Mouse (Mus musculus) myocyte (in vitro differentiated cells): ENCODE results near the gene Snrpc. TPM values are rescaled to one million over a fixed set of nuclear protein-coding genes. Genes with fewer than 3 reads are reported as not detected.

Source experiments
- H3K27me3 ChIP-seq: one replicate; pipeline ENCODE4 v1.6.1; 2011; ENCODE audit not compliant: control insufficient read depth, insufficient read depth, insufficient read length
- H3K36me3 ChIP-seq: one replicate; pipeline ENCODE4 v1.6.1; 2011; ENCODE audit not compliant: control insufficient read depth, insufficient read depth
- H3K4me2 ChIP-seq: one replicate; pipeline ENCODE4 v1.6.1; 2011; ENCODE audit warnings: low read depth, control low read depth
- H3K4me3 ChIP-seq: one replicate; pipeline ENCODE4 v1.5.1; 2011; ENCODE audit warnings: mild to moderate bottlenecking, control low read depth, moderate library complexity
- H3K79me2 ChIP-seq: one replicate; pipeline ENCODE4 v1.6.1; 2011; ENCODE audit not compliant: control insufficient read depth, insufficient read depth
- H3ac ChIP-seq: one replicate; pipeline ENCODE4 v1.6.1; 2011; ENCODE audit not compliant: control insufficient read depth, insufficient read length
- CEBPB ChIP-seq: IDR thresholded peaks from 2 replicates; pipeline ENCODE4 v1.6.1; 2011; ENCODE audit warnings: mild to moderate bottlenecking, moderate library complexity; ENCODE audit not compliant: poor library complexity, insufficient read depth, severe bottlenecking
- E2F4 ChIP-seq: IDR thresholded peaks from one replicate; pipeline ENCODE4 v1.6.1; 2011; ENCODE audit warnings: mild to moderate bottlenecking, control low read depth, moderate library complexity; ENCODE audit not compliant: insufficient read depth
- MAX ChIP-seq: IDR thresholded peaks from one replicate; pipeline ENCODE4 v1.6.1; 2011; ENCODE audit warnings: low read depth, mild to moderate bottlenecking, control low read depth
- MYOD1 ChIP-seq, 3 experiments: IDR thresholded peaks; one replicate each; pipeline ENCODE4 v1.6.1; 2011; ENCODE audit warnings: control low read depth in 2 of 3, low read depth in 2 of 3, mild to moderate bottlenecking in 2 of 3, moderate library complexity in 1 of 3; ENCODE audit not compliant: insufficient read length in 2 of 3, control insufficient read depth in 1 of 3
- MYOG ChIP-seq, 3 experiments: IDR thresholded peaks; one replicate each; pipeline ENCODE4 v1.6.1; 2011; ENCODE audit warnings: control low read depth in 2 of 3, low read depth in 2 of 3, mild to moderate bottlenecking in 2 of 3; ENCODE audit not compliant: insufficient read length in 2 of 3, control insufficient read depth in 1 of 3, insufficient read depth in 1 of 3
- POLR2A ChIP-seq: IDR thresholded peaks from one replicate; pipeline ENCODE4 v1.6.1; 2011; ENCODE audit warnings: low read depth, mild to moderate bottlenecking, control low read depth, moderate library complexity; ENCODE audit not compliant: insufficient read length
- POLR2AphosphoS2 ChIP-seq: IDR thresholded peaks from one replicate; pipeline ENCODE4 v1.6.1; 2011; ENCODE audit warnings: low read depth, control low read depth; ENCODE audit not compliant: insufficient read length
- REST ChIP-seq: IDR thresholded peaks from one replicate; pipeline ENCODE4 v1.6.1; 2011; ENCODE audit warnings: mild to moderate bottlenecking, control low read depth, moderate library complexity; ENCODE audit not compliant: insufficient read depth, insufficient read length
- SRF ChIP-seq: IDR thresholded peaks from one replicate; pipeline ENCODE4 v1.6.1; 2011; ENCODE audit warnings: low read depth; ENCODE audit not compliant: control insufficient read depth, insufficient read length
- TCF12 ChIP-seq: IDR thresholded peaks from one replicate; pipeline ENCODE4 v1.6.1; 2011; ENCODE audit warnings: mild to moderate bottlenecking, control low read depth; ENCODE audit not compliant: poor library complexity, insufficient read depth, severe bottlenecking
- TCF3 ChIP-seq: IDR thresholded peaks from one replicate; pipeline ENCODE4 v1.6.1; 2011; ENCODE audit warnings: low read depth, control low read depth; ENCODE audit not compliant: insufficient read length
- USF1 ChIP-seq: IDR thresholded peaks from one replicate; pipeline ENCODE4 v1.6.1; 2011; ENCODE audit warnings: low read depth, mild to moderate bottlenecking, control low read depth, moderate library complexity
- polyA plus RNA-seq: library from polyadenylated mRNA; unstranded; fragments of >200 nt; fragmentation: generic; extraction: Trizol; gene quantifications from one replicate; pipeline ENCODE4 v1.2.1, GENCODE M21; 2012; ENCODE audit warnings: missing spikeins

Snrpc gene
- polyA plus RNA-seq, 1 experiment, result 251 TPM

GRCm38 (mm10) chr17:27793144-27793543, 44.8 kb upstream of the Snrpc start:
- Histone ChIP-seq H3K4me2 (no peak overlapping the region), H3K27me3 (no peaks in the 10 kb centered on the region), H3K4me3 (no peak overlapping the region), H3ac (no peak overlapping the region), H3K79me2 (peaks cover 83% of the 10 kb centered on the region), H3K36me3 (no peaks in the 10 kb centered on the region)
- TF ChIP-seq POLR2A (no peak), E2F4 (no peak), CEBPB (no peak), MYOD1 (IDR thresholded peaks at IDR 0.05; ENCODE audit: control insufficient read depth in 1 of 3, insufficient read length in 2 of 3, low read depth in 2 of 3) (no peak), TCF12 (no peak), USF1 (no peak), REST (no peak), MAX (no peak), MYOG (IDR thresholded peaks at IDR 0.05; ENCODE audit: control insufficient read depth in 1 of 3, insufficient read depth in 1 of 3, insufficient read length in 2 of 3, low read depth in 2 of 3) (no peak), SRF (no peak), POLR2AphosphoS2 (no peak), TCF3 (no peak)

DNA sequence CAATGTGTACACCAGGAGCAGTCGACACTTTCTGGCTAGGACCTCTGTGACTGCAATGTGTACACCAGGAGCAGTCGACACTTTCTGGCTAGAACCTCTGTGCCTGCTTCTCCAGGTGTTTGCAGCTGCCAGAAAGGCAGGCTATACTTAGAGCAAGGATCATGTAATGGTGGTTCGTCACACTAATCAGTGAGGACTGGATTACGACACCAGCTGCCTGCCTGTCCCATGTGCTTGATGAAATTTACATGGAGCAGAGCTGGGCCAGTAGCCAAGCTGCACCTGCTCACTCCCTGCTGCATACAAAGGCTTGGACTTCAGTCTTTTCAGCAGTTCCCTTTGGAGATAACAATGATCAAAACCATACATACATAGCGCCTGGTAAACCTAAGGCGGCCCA, 41.2 kb upstream of the Snrpc start:
- Histone ChIP-seq H3K4me2 (no peak overlapping the region), H3K4me3 (no peak overlapping the region), H3K27me3 (no peaks in the 10 kb centered on the region), H3ac (no peak overlapping the region), H3K79me2 (peaks cover 87% of the 10 kb centered on the region), H3K36me3 (no peaks in the 10 kb centered on the region)
- TF ChIP-seq POLR2A (no peak), POLR2AphosphoS2 (no peak), SRF (no peak), MYOD1 (IDR thresholded peaks at IDR 0.05; ENCODE audit: control insufficient read depth in 1 of 3, insufficient read length in 2 of 3, low read depth in 2 of 3) (peak in 2 of 3 experiments; percentile 72 to 85), MYOG (IDR thresholded peaks at IDR 0.05; ENCODE audit: control insufficient read depth in 1 of 3, insufficient read depth in 1 of 3, insufficient read length in 2 of 3, low read depth in 2 of 3) (peak in 2 of 3 experiments; percentile 49 to 80), E2F4 (no peak)

GRCm38 (mm10) chr17:27797341-27797872, 40.5 kb upstream of the Snrpc start:
- TF ChIP-seq E2F4 (no peak), USF1 (no peak), POLR2A (no peak), REST (no peak), MAX (no peak), POLR2AphosphoS2 (no peak), SRF (no peak), TCF3 (no peak), MYOG (IDR thresholded peaks at IDR 0.05; ENCODE audit: control insufficient read depth in 1 of 3, insufficient read depth in 1 of 3, insufficient read length in 2 of 3, low read depth in 2 of 3) (no peak), MYOD1 (IDR thresholded peaks at IDR 0.05; ENCODE audit: control insufficient read depth in 1 of 3, insufficient read length in 2 of 3, low read depth in 2 of 3) (no peak), TCF12 (no peak), CEBPB (no peak)
- Histone ChIP-seq H3ac (no peak overlapping the region), H3K4me3 (no peak overlapping the region), H3K4me2 (no peak overlapping the region), H3K79me2 (peaks cover 93% of the 10 kb centered on the region), H3K36me3 (no peaks in the 10 kb centered on the region), H3K27me3 (no peaks in the 10 kb centered on the region)

DNA sequence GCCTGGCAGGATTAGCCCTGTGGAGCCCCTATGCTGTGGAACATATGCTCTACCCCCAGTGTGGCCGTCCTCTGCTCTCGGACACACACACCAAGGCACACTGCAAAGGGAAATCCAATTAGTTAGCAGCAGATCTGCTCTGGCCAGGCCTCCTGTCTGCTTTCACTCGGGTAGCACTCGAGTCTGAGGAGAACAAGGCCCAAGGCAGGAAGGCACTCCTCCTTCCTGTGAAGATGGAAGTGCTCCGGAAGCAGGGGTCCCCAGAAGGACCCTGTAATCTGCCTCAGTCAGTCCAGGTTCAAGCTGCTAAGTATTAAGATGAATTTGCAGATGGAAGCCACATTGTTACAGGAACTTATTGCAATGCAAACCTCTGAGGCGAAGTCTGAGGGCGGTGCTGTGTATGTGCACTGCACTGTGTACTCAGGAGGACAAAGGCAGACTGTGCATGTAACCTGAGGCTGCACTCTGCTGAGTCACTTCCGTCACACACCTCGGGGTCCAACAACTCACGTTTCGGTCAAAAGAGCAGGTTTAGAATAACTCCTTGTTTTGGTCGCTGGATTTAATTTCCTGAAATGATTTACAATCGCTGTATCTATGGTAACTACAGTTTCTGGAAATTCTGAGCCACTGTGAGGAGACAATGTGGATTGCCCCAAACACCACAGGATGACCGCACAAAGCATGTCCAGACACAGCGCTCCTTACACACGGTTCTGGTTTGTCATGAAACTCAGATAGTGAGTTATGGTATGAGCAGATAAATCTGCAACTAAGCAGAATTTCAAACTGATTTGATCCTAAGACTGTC, 38.0 kb upstream of the Snrpc start:
- Histone ChIP-seq H3K4me3 (no peak overlapping the region), H3K79me2 (peaks cover 96% of the 10 kb centered on the region), H3K4me2 (peak overlapping the region; percentile 79), H3K36me3 (no peaks in the 10 kb centered on the region), H3K27me3 (no peaks in the 10 kb centered on the region), H3ac (no peak overlapping the region)
- TF ChIP-seq CEBPB (no peak), MYOD1 (IDR thresholded peaks at IDR 0.05; ENCODE audit: control insufficient read depth in 1 of 3, insufficient read length in 2 of 3, low read depth in 2 of 3) (peak in 1 of 3 experiments; percentile 16)
